Mouse (Mus musculus): ENCODE data around the gene Fnbp1. TPM values are rescaled to one million over a fixed set of nuclear protein-coding genes. Genes with fewer than 3 reads are reported as not detected.

Fnbp1 gene
- polyA plus RNA-seq, 1 experiment: 46.3 TPM

- no peak for DNase-seq (ENCODE audit: low read depth)
- TF ChIP-seq POLR2A (IDR thresholded peaks at IDR 0.05; ENCODE audit: borderline replicate concordance, extremely low read depth, insufficient read depth, insufficient read length, poor library complexity, severe bottlenecking) (no peak), CTCF (IDR thresholded peaks at IDR 0.05; ENCODE audit: borderline replicate concordance, extremely low read depth, insufficient read depth, insufficient read length) (no peak)
Measured at GRCm38 (mm10) chr2:31106004-31106403, 35.8 kb downstream of the Fnbp1 start.

- no peak for DNase-seq (ENCODE audit: low read depth)
- TF ChIP-seq CTCF (IDR thresholded peaks at IDR 0.05; ENCODE audit: borderline replicate concordance, extremely low read depth, insufficient read depth, insufficient read length) (no peak), POLR2A (IDR thresholded peaks at IDR 0.05; ENCODE audit: borderline replicate concordance, extremely low read depth, insufficient read depth, insufficient read length, poor library complexity, severe bottlenecking) (no peak)
Measured at GRCm38 (mm10) chr2:31105279-31105678, 36.5 kb downstream of the Fnbp1 start.

GRCm38 (mm10) chr2:31103321-31103720 lies 38.5 kb downstream of the Fnbp1 start:
- TF ChIP-seq CTCF (IDR thresholded peaks at IDR 0.05; ENCODE audit: borderline replicate concordance, extremely low read depth, insufficient read depth, insufficient read length) (no peak), POLR2A (IDR thresholded peaks at IDR 0.05; ENCODE audit: borderline replicate concordance, extremely low read depth, insufficient read depth, insufficient read length, poor library complexity, severe bottlenecking) (no peak)

GRCm38 (mm10) chr2:31101285-31101684 lies 40.5 kb downstream of the Fnbp1 start:
- TF ChIP-seq CTCF (IDR thresholded peaks at IDR 0.05; ENCODE audit: borderline replicate concordance, extremely low read depth, insufficient read depth, insufficient read length) (no peak), POLR2A (IDR thresholded peaks at IDR 0.05; ENCODE audit: borderline replicate concordance, extremely low read depth, insufficient read depth, insufficient read length, poor library complexity, severe bottlenecking) (no peak)
- no peak for DNase-seq (ENCODE audit: low read depth)

More at GRCm38 (mm10) chr2:31103321-31103720, 38.5 kb downstream of the Fnbp1 start:
- no peak for DNase-seq (ENCODE audit: low read depth)

- no peak for DNase-seq (ENCODE audit: low read depth)
- no peak for TF ChIP-seq POLR2A (IDR thresholded peaks at IDR 0.05; ENCODE audit: borderline replicate concordance, extremely low read depth, insufficient read depth, insufficient read length, poor library complexity, severe bottlenecking)
- no peak for TF ChIP-seq CTCF (IDR thresholded peaks at IDR 0.05; ENCODE audit: borderline replicate concordance, extremely low read depth, insufficient read depth, insufficient read length)
Measured at GRCm38 (mm10) chr2:31099079-31099478, 42.7 kb downstream of the Fnbp1 start.

- no peak for DNase-seq (ENCODE audit: low read depth)
- TF ChIP-seq POLR2A (IDR thresholded peaks at IDR 0.05; ENCODE audit: borderline replicate concordance, extremely low read depth, insufficient read depth, insufficient read length, poor library complexity, severe bottlenecking) (no peak), CTCF (IDR thresholded peaks at IDR 0.05; ENCODE audit: borderline replicate concordance, extremely low read depth, insufficient read depth, insufficient read length) (no peak)
Measured at GRCm38 (mm10) chr2:31098616-31099015, 43.2 kb downstream of the Fnbp1 start.

GRCm38 (mm10) chr2:31097276-31097675 lies 44.5 kb downstream of the Fnbp1 start:
- TF ChIP-seq POLR2A (IDR thresholded peaks at IDR 0.05; ENCODE audit: borderline replicate concordance, extremely low read depth, insufficient read depth, insufficient read length, poor library complexity, severe bottlenecking): no peak
- no peak for TF ChIP-seq CTCF (IDR thresholded peaks at IDR 0.05; ENCODE audit: borderline replicate concordance, extremely low read depth, insufficient read depth, insufficient read length)
- no peak for DNase-seq (ENCODE audit: low read depth)

GRCm38 (mm10) chr2:31096119-31096518 lies 45.7 kb downstream of the Fnbp1 start:
- no peak for DNase-seq (ENCODE audit: low read depth)
- TF ChIP-seq POLR2A (IDR thresholded peaks at IDR 0.05; ENCODE audit: borderline replicate concordance, extremely low read depth, insufficient read depth, insufficient read length, poor library complexity, severe bottlenecking) (no peak), CTCF (IDR thresholded peaks at IDR 0.05; ENCODE audit: borderline replicate concordance, extremely low read depth, insufficient read depth, insufficient read length) (no peak)

GRCm38 (mm10) chr2:31094565-31094964 lies 47.2 kb downstream of the Fnbp1 start:
- no peak for DNase-seq (ENCODE audit: low read depth)
- TF ChIP-seq CTCF (IDR thresholded peaks at IDR 0.05; ENCODE audit: borderline replicate concordance, extremely low read depth, insufficient read depth, insufficient read length) (no peak), POLR2A (IDR thresholded peaks at IDR 0.05; ENCODE audit: borderline replicate concordance, extremely low read depth, insufficient read depth, insufficient read length, poor library complexity, severe bottlenecking) (no peak)

GRCm38 (mm10) chr2:31092939-31093338 lies 48.9 kb downstream of the Fnbp1 start:
- no peak for DNase-seq (ENCODE audit: low read depth)

GRCm38 (mm10) chr2:31091182-31091581 lies 50.6 kb downstream of the Fnbp1 start:
- no peak for DNase-seq (ENCODE audit: low read depth)
- TF ChIP-seq CTCF (IDR thresholded peaks at IDR 0.05; ENCODE audit: borderline replicate concordance, extremely low read depth, insufficient read depth, insufficient read length): no peak

More at GRCm38 (mm10) chr2:31092939-31093338, 48.9 kb downstream of the Fnbp1 start:
- TF ChIP-seq POLR2A (IDR thresholded peaks at IDR 0.05; ENCODE audit: borderline replicate concordance, extremely low read depth, insufficient read depth, insufficient read length, poor library complexity, severe bottlenecking): no peak
- TF ChIP-seq CTCF (IDR thresholded peaks at IDR 0.05; ENCODE audit: borderline replicate concordance, extremely low read depth, insufficient read depth, insufficient read length): no peak

- DNase-seq (ENCODE audit: low read depth): no peak
Measured at GRCm38 (mm10) chr2:31089607-31090006, 52.2 kb downstream of the Fnbp1 start.

More at GRCm38 (mm10) chr2:31089607-31090006, 52.2 kb downstream of the Fnbp1 start:
- no peak for TF ChIP-seq POLR2A (IDR thresholded peaks at IDR 0.05; ENCODE audit: borderline replicate concordance, extremely low read depth, insufficient read depth, insufficient read length, poor library complexity, severe bottlenecking)
- no peak for TF ChIP-seq CTCF (IDR thresholded peaks at IDR 0.05; ENCODE audit: borderline replicate concordance, extremely low read depth, insufficient read depth, insufficient read length)

All from brain, embryonic 14.5 days (tissue).